13 mouse cellular contexts compared by ENCODE assay signal in the genomic region with DNA sequence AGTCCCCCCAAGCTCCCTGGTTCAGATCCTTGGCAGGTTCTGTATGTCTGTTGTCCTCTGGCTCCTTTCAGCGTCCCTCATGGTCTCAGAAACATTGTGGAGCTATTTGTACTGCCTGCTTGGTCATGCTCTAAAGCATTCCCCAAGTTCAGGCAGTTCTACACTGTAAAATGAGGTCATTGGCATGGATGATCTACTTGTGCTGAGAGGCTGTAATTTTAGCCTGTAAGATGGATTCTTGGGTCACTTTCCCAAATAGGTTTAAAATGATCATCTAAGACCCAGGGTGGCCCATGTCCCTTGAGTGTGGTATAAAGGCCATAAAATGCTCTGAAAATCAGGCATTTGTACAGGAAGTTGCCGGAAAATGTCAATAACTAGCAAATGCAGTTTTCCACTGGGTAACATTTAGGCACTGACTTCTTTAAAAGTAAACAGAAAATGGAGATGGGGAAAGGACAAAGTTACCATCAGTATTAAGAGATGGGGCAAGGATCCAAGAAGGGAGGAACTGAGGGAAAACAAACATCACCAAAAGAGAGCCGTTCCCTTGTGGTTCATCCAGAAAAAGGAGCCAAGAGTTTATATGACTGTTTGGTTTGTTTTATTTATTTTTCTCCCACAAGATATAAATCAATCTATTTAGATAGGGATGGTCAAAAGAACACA.
DNase-seq lines count a peak whose midpoint lies in the region; ATAC-seq and TF ChIP-seq lines count a peak whose summit lies in the region.
"Had no signal": no experiment of that assay in that cellular context is flagged by ENCODE, and none has a peak within 500 bp of the region (broad histone marks: within the 10 kb centered on the region; RNA-seq: fewer than 3 reads in every experiment).

No protein-coding gene starts in this region.

- no peak overlapping the region for H3K4me2 ChIP-seq in hindbrain, postnatal 0 days (ENCODE audit: low read depth, low read length)
- H3K4me2 ChIP-seq in hindbrain, embryonic 13.5 days, result no peak overlapping the region
- no peak overlapping the region for H3K4me2 ChIP-seq in lung, embryonic 16.5 days (ENCODE audit: low read depth, low read length)
- no peak overlapping the region for H3K4me2 ChIP-seq in neural tube, embryonic 15.5 days
- H3K4me2 ChIP-seq: embryonic facial prominence, embryonic 12.5 days; hindbrain, embryonic 15.5 days had no signal

- H3K36me3 ChIP-seq in hindbrain, postnatal 0 days (ENCODE audit: insufficient read depth, low read length), result no peaks in the 10 kb centered on the region
- no peaks in the 10 kb centered on the region for H3K36me3 ChIP-seq in hindbrain, embryonic 13.5 days
- no peaks in the 10 kb centered on the region for H3K36me3 ChIP-seq in kidney, adult 2 months (ENCODE audit: control insufficient read depth, insufficient read depth, low read length)
- H3K36me3 ChIP-seq in lung, embryonic 16.5 days (ENCODE audit: control insufficient read depth, insufficient read depth, low read length), result no peaks in the 10 kb centered on the region
- H3K36me3 ChIP-seq in neural tube, embryonic 15.5 days, result no peaks in the 10 kb centered on the region
- H3K36me3 ChIP-seq: embryonic facial prominence, embryonic 12.5 days; hindbrain, embryonic 15.5 days had no signal

- H3K9ac ChIP-seq in hindbrain, postnatal 0 days (replicated peaks; ENCODE audit: low read length), result no peak overlapping the region
- H3K9ac ChIP-seq in hindbrain, embryonic 13.5 days, result no peak overlapping the region
- H3K9ac ChIP-seq in lung, embryonic 16.5 days (ENCODE audit: low read length), result no peak overlapping the region
- H3K9ac ChIP-seq in neural tube, embryonic 15.5 days (replicated peaks), result no peak overlapping the region
- H3K9ac ChIP-seq: embryonic facial prominence, embryonic 12.5 days; hindbrain, embryonic 15.5 days had no signal

- WGBS in hindbrain, postnatal 0 days, result 55% methylated on average over 3 of the region's 3 CpGs
- WGBS in hindbrain, embryonic 13.5 days, result 70% methylated on average over 3 of the region's 3 CpGs
- WGBS in kidney, adult 2 months, result 28% methylated on average over 3 of the region's 3 CpGs
- WGBS in lung, embryonic 16.5 days, result 30% methylated on average over 3 of the region's 3 CpGs
- WGBS in neural tube, embryonic 15.5 days, result 44% methylated on average over 3 of the region's 3 CpGs

- no peak for TF ChIP-seq CTCF in hindbrain, postnatal 0 days (IDR thresholded peaks at IDR 0.05; ENCODE audit: low read depth)
- no peak for TF ChIP-seq CTCF in kidney, adult 2 months (conservative IDR thresholded peaks at IDR 0.05; ENCODE audit: insufficient read depth, insufficient read length, low read depth, low read length)

- no peak for TF ChIP-seq POLR2A in kidney, adult 2 months (IDR thresholded peaks at IDR 0.05; ENCODE audit: low read depth, low read length)

- no peak overlapping the region for H3K27ac ChIP-seq in hindbrain, postnatal 0 days
- no peak overlapping the region for H3K27ac ChIP-seq in hindbrain, embryonic 13.5 days
- peak overlapping the region; percentile 43; the same call in 1 of the 2 replicates for H3K27ac ChIP-seq in kidney, adult 2 months (ENCODE audit: insufficient read depth, low read depth, low read length)
- peak overlapping the region; percentile 6; the same call in 1 of the 2 replicates for H3K27ac ChIP-seq in lung, embryonic 16.5 days (ENCODE audit: low read length)
- H3K27ac ChIP-seq in neural tube, embryonic 15.5 days (replicated peaks), result no peak overlapping the region
- H3K27ac ChIP-seq: embryonic facial prominence, embryonic 12.5 days had no signal

- no peaks in the 10 kb centered on the region for H3K9me3 ChIP-seq in hindbrain, postnatal 0 days (ENCODE audit: low read length)
- H3K9me3 ChIP-seq in hindbrain, embryonic 13.5 days, result no peaks in the 10 kb centered on the region
- no peaks in the 10 kb centered on the region for H3K9me3 ChIP-seq in lung, embryonic 16.5 days (ENCODE audit: control insufficient read depth, low read length)
- no peaks in the 10 kb centered on the region for H3K9me3 ChIP-seq in neural tube, embryonic 15.5 days (replicated peaks)
- H3K9me3 ChIP-seq: embryonic facial prominence, embryonic 12.5 days; hindbrain, embryonic 15.5 days had no signal

- ATAC-seq in hindbrain, postnatal 0 days, result no peak
- ATAC-seq in hindbrain, embryonic 13.5 days (ENCODE audit: low FRiP score), result no peak
- peak; percentile 86 for ATAC-seq in lung, embryonic 16.5 days (ENCODE audit: low read depth)
- no peak for ATAC-seq in neural tube, embryonic 15.5 days (ENCODE audit: low FRiP score)

- no peaks in the 10 kb centered on the region for H3K27me3 ChIP-seq in hindbrain, postnatal 0 days (ENCODE audit: insufficient read depth, low read length)
- H3K27me3 ChIP-seq in hindbrain, embryonic 13.5 days, result no peaks in the 10 kb centered on the region
- H3K27me3 ChIP-seq in kidney, adult 2 months (replicated peaks; ENCODE audit: control insufficient read depth, insufficient read depth, low read length), result no peaks in the 10 kb centered on the region
- no peaks in the 10 kb centered on the region for H3K27me3 ChIP-seq in lung, embryonic 16.5 days (ENCODE audit: control insufficient read depth, insufficient read depth, low read depth, low read length)
- no peaks in the 10 kb centered on the region for H3K27me3 ChIP-seq in neural tube, embryonic 15.5 days (replicated peaks)
- H3K27me3 ChIP-seq: embryonic facial prominence, embryonic 12.5 days; hindbrain, embryonic 15.5 days; megakaryocyte, embryonic 14.5 days had no signal

- peak; percentile 1 for DNase-seq in cerebellum, adult 9-11 months
- DNase-seq in cerebellum, postnatal 4 days (ENCODE audit: low spot score in 2 of 2), result no peak
- peak; percentile 8 for DNase-seq in hindbrain, postnatal 0 days (ENCODE audit: low spot score)
- DNase-seq in kidney, adult 2 months, result peak; percentile 64
- no peak for DNase-seq in layer of hippocampus, adult 18-20 months (ENCODE audit: low spot score in 2 of 2)
- DNase-seq: cerebellum, adult 11-12 months; right cerebral cortex, postnatal 4 days had no signal

- H3K4me1 ChIP-seq in hindbrain, postnatal 0 days (ENCODE audit: insufficient read depth, low read length), result 0 out of 2 replicates have a peak, but pooled peaks cover 4% of the 10 kb centered on the region
- H3K4me1 ChIP-seq in hindbrain, embryonic 13.5 days (replicated peaks), result peaks cover 19% of the 10 kb centered on the region
- H3K4me1 ChIP-seq in kidney, adult 2 months (ENCODE audit: control insufficient read depth, insufficient read depth, low read length), result no peaks in the 10 kb centered on the region
- H3K4me1 ChIP-seq in lung, embryonic 16.5 days (replicated peaks; ENCODE audit: control insufficient read depth, insufficient read depth, low read length), result peaks cover 10% of the 10 kb centered on the region; the same call in 1 of the 2 replicates
- H3K4me1 ChIP-seq in neural tube, embryonic 15.5 days, result peaks cover 22% of the 10 kb centered on the region
- H3K4me1 ChIP-seq: megakaryocyte, embryonic 14.5 days had no signal

- H3K4me3 ChIP-seq in hindbrain, postnatal 0 days (ENCODE audit: low read length), result no peak overlapping the region
- H3K4me3 ChIP-seq in hindbrain, embryonic 13.5 days, result no peak overlapping the region
- no peak overlapping the region for H3K4me3 ChIP-seq in kidney, adult 2 months (ENCODE audit: insufficient read depth, low read depth, low read length)
- no peak overlapping the region for H3K4me3 ChIP-seq in lung, embryonic 16.5 days (ENCODE audit: low read length)
- no peak overlapping the region for H3K4me3 ChIP-seq in neural tube, embryonic 15.5 days (replicated peaks)
- H3K4me3 ChIP-seq: embryonic facial prominence, embryonic 12.5 days; hindbrain, embryonic 15.5 days; megakaryocyte, embryonic 14.5 days had no signal

Comparison
In these comparisons a context has a peak if more than half of its experiments do, and no peak if none do; other contexts are left out.
1. DNase-seq: peak in cerebellum, adult 9-11 months (single experiment), hindbrain, postnatal 0 days (single experiment) and kidney, adult 2 months (single experiment); none in cerebellum, postnatal 4 days (0 of 2) and layer of hippocampus, adult 18-20 months (0 of 2).
2. H3K27ac ChIP-seq: peak in kidney, adult 2 months (single experiment) and lung, embryonic 16.5 days (single experiment); none in hindbrain, postnatal 0 days (single experiment), hindbrain, embryonic 13.5 days (single experiment) and neural tube, embryonic 15.5 days (single experiment).